Mouse (Mus musculus) midbrain, embryonic 15.5 days (tissue): ENCODE results near the gene Atp5b. TPM values are rescaled to one million over a fixed set of nuclear protein-coding genes. Genes with fewer than 3 reads are reported as not detected.

Source experiments
- ATAC-seq: fragments of 200-750 bp; cut with Nextera tagmentation; replicated peaks from 2 replicates; pipeline ENCODE4 v1.8.0; 2017; ENCODE audit warnings: moderate TSS enrichment
- H3K27ac ChIP-seq: fragments of 300-500 bp; sonication (generic); 2 replicates; pipeline ENCODE4 v1.5.1; 2015; ENCODE audit warnings: mild to moderate bottlenecking, inconsistent platforms
- H3K27me3 ChIP-seq: fragments of 300-500 bp; sonication (generic); replicated peaks from 2 replicates; pipeline ENCODE4 v1.6.1; 2015; ENCODE audit warnings: inconsistent platforms
- H3K36me3 ChIP-seq: fragments of 300-500 bp; sonication (generic); replicated peaks from 2 replicates; pipeline ENCODE4 v1.6.1; 2015; ENCODE audit warnings: inconsistent platforms
- H3K4me1 ChIP-seq: fragments of 300-500 bp; sonication (generic); 2 replicates; pipeline ENCODE4 v1.6.1; 2015; ENCODE audit warnings: inconsistent platforms
- H3K4me2 ChIP-seq: fragments of 300-500 bp; sonication (generic); 2 replicates; pipeline ENCODE4 v1.6.1; 2015; ENCODE audit warnings: inconsistent platforms, mild to moderate bottlenecking, moderate library complexity
- H3K4me3 ChIP-seq: fragments of 300-500 bp; sonication (generic); 2 replicates; pipeline ENCODE4 v1.5.1; 2015; ENCODE audit warnings: mild to moderate bottlenecking, inconsistent platforms
- H3K9ac ChIP-seq: fragments of 300-500 bp; sonication (generic); 2 replicates; pipeline ENCODE4 v1.6.1; 2015; ENCODE audit warnings: mild to moderate bottlenecking, inconsistent platforms
- H3K9me3 ChIP-seq: fragments of 300-500 bp; sonication (generic); 2 replicates; pipeline ENCODE4 v1.6.1; 2016; ENCODE audit warnings: inconsistent platforms
- WGBS: fragments of 180-500 bp; shearing (Covaris S2); methylation state at CpG from one replicate; pipeline ENCODE4 v1.1.7; 2015; ENCODE audit warnings: mixed read lengths; 5-methylcytosine and 5-hydroxymethylcytosine counted together
- microRNA counts: library from miRNA; unstranded; fragments of <30 nt; microRNA quantifications from one replicate; lab custom pipeline; 2016
- microRNA-seq: library from miRNA; unstranded; fragments of <30 nt; microRNA quantifications from one replicate; pipeline ENCODE4, GENCODE M21; 2016
- polyA plus RNA-seq: library from polyadenylated mRNA; unstranded; fragments of >200 nt; fragmentation: Nextera tagmentation; extraction: Ambion mirVana; gene quantifications from 2 replicates; pipeline ENCODE4 v1.2.1, GENCODE M21; 2015

Atp5b gene
- polyA plus RNA-seq, 1 experiment from 2014 or later, result 2,030 TPM

DNA sequence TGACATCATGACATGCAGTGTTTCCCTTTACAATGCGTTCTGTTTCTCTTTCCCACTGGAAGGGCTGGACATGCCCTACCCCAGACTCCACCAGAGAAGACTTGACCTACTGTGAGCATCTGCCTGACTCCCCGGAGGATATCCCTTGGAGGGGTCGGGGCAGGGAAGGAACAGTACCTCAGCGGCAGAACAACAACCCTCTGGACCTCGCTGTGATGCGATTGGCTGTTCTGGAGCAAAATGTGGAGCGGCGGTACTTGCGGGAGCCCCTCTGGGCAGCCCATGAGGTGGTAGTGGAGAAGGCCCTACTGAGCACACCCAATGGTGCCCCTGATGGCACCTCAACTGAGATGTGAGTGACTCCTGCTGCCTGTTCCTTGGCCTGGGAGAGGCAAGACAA is 41.8 kb downstream of the Atp5b start:
- Histone ChIP-seq H3K36me3 (peaks cover 86% of the 10 kb centered on the region), H3K27me3 (no peaks in the 10 kb centered on the region), H3K4me3 (no peak overlapping the region), H3K9ac (no peak overlapping the region), H3K4me1 (no peaks in the 10 kb centered on the region), H3K4me2 (no peak overlapping the region), H3K27ac (no peak overlapping the region), H3K9me3 (no peaks in the 10 kb centered on the region)
- no peak for ATAC-seq
- WGBS, result 96% methylated on average over 9 of the region's 9 CpGs

DNA sequence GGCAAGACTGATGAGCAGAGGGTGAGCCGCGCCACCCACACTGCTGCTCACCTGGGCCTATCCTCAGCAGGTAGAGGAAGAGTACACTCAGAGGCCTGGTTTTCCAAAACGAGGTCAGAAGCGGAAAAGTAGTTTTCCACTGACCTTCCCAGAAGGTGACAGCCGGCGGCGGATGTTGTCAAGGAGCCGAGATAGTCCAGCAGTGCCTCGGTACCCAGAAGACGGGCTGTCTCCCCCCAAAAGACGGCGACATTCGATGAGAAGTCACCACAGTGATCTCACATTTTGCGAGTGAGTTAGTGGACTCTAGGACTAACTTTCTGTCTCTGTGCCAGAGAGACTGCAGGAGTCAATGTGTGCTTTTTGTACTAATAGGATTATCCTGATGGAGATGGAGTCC is 42.9 kb downstream of the Atp5b start:
- Histone ChIP-seq H3K4me3 (no peak overlapping the region), H3K27ac (no peak overlapping the region), H3K27me3 (no peaks in the 10 kb centered on the region), H3K9ac (no peak overlapping the region), H3K4me1 (no peaks in the 10 kb centered on the region), H3K9me3 (no peaks in the 10 kb centered on the region), H3K36me3 (peaks cover 77% of the 10 kb centered on the region), H3K4me2 (no peak overlapping the region)
- ATAC-seq, result no peak
- 91% methylated on average over 14 of the region's 14 CpGs for WGBS

GRCm38 (mm10) chr10:128127497-128127896 is 44.4 kb downstream of the Atp5b start:
- H3K4me2 ChIP-seq, result no peak overlapping the region
- H3K27ac ChIP-seq, result no peak overlapping the region
- H3K36me3 ChIP-seq, result peaks cover 62% of the 10 kb centered on the region
- no peaks in the 10 kb centered on the region for H3K9me3 ChIP-seq
- 85% methylated on average over 5 of the region's 5 CpGs for WGBS
- no peaks in the 10 kb centered on the region for H3K4me1 ChIP-seq
- H3K27me3 ChIP-seq, result no peaks in the 10 kb centered on the region
- ATAC-seq, result no peak
- no peak overlapping the region for H3K4me3 ChIP-seq
- no peak overlapping the region for H3K9ac ChIP-seq

DNA sequence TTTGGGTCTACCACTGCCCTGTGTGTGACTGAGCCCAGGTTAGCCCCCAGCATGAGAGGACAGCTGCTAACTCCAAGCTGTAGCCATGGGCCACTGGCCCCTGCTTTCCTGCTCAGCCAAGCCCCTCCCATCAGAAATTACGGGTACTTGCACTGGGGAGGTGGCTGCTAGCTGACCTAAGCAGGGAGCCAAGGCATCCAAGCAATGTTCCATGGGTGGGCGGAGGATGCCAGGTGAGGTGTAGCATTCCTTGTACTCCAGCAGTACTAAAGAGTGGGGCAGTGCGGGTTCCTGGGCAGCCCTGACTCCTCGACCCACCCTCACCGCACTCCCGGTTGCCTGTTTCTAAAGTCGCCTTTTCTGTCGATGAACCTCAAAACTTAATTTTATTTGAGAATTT is 45.1 kb downstream of the Atp5b start:
- 91% methylated on average over 8 of the region's 8 CpGs for WGBS
- peaks cover 58% of the 10 kb centered on the region for H3K36me3 ChIP-seq
- no peak for ATAC-seq

GRCm38 (mm10) chr10:128131297-128131696 is 48.2 kb downstream of the Atp5b start:
- Histone ChIP-seq H3K9me3 (no peaks in the 10 kb centered on the region), H3K36me3 (peaks cover 26% of the 10 kb centered on the region), H3K4me1 (no peaks in the 10 kb centered on the region), H3K4me3 (no peak overlapping the region), H3K4me2 (no peak overlapping the region), H3K9ac (no peak overlapping the region), H3K27me3 (no peaks in the 10 kb centered on the region), H3K27ac (no peak overlapping the region)
- ATAC-seq, result no peak
- 78% methylated on average over 3 of the region's 3 CpGs for WGBS

More for the DNA sequence above, 45.1 kb downstream of the Atp5b start:
- Histone ChIP-seq H3K9me3 (no peaks in the 10 kb centered on the region), H3K9ac (no peak overlapping the region), H3K4me2 (no peak overlapping the region), H3K4me3 (no peak overlapping the region), H3K4me1 (no peaks in the 10 kb centered on the region), H3K27me3 (no peaks in the 10 kb centered on the region), H3K27ac (no peak overlapping the region)

DNA sequence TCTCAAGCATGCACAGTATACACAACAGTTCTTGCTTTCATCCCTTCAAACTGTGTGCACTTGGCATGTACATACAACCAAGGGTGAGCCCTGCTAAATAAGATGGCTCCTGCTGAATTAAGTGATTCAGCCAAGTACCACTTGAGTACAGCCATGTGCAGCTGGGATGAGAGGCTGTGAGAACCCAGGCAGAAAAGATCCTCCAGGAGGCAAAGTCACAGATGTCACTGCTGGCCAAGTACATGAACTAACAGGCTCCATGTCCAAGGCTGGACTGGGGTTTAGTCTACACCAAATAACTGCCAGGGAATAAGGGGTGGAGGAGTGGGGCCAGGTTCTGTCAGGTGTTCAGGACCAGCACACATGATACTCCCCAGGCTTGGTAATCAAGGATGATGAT is 48.7 kb downstream of the Atp5b start:
- H3K9ac ChIP-seq, result no peak overlapping the region
- no peaks in the 10 kb centered on the region for H3K4me1 ChIP-seq
- no peaks in the 10 kb centered on the region for H3K9me3 ChIP-seq
- ATAC-seq, result no peak
- peaks cover 21% of the 10 kb centered on the region for H3K36me3 ChIP-seq
- no peaks in the 10 kb centered on the region for H3K27me3 ChIP-seq
- no peak overlapping the region for H3K4me2 ChIP-seq
- no peak overlapping the region for H3K4me3 ChIP-seq
- H3K27ac ChIP-seq, result no peak overlapping the region

GRCm38 (mm10) chr10:128133650-128134332 is 50.7 kb downstream of the Atp5b start:
- Histone ChIP-seq H3K27ac (peak overlapping the region; percentile 17; the same call in 1 of the 2 replicates), H3K4me2 (no peak overlapping the region), H3K9me3 (no peaks in the 10 kb centered on the region), H3K4me3 (no peak overlapping the region), H3K4me1 (no peaks in the 10 kb centered on the region), H3K36me3 (peaks cover 7% of the 10 kb centered on the region; the same call in 1 of the 2 replicates), H3K9ac (no peak overlapping the region), H3K27me3 (no peaks in the 10 kb centered on the region)
- 35% methylated on average over 13 of the region's 13 CpGs for WGBS
- ATAC-seq, result no peak

DNA sequence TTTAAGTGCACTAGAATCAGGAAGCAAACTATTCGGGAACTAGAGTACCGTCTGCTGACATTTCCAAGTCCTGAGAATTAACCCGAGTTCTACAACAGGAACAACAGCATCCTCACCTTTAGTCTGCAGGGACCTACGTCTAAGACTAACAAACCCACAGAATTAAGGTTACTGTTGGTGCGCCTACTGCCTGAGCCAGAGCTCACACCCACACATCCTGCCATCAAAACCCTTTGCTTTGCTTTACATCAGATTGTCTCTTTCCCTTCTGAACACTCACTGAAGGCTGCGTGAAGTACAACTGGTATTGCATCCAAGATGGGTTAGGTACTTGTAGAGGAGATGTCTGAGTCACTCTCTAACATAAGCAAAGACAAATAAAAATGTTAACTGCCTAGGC is 52.3 kb downstream of the Atp5b start:
- Histone ChIP-seq H3K4me3 (no peak overlapping the region), H3K9me3 (no peaks in the 10 kb centered on the region), H3K9ac (no peak overlapping the region), H3K36me3 (no peaks in the 10 kb centered on the region; the same call in 1 of the 2 replicates), H3K27me3 (no peaks in the 10 kb centered on the region), H3K27ac (no peak overlapping the region), H3K4me2 (no peak overlapping the region), H3K4me1 (no peaks in the 10 kb centered on the region)
- 89% methylated on average over 6 of the region's 6 CpGs for WGBS
- ATAC-seq, result no peak

MicroRNAs encoded within 50 kb of the gene (microRNA counts, 519-probe panel; counts per million panel counts)
- not detected for microRNA mmu-miR-677 (lab: Ali Mortazavi, UCI)

Small RNA genes within 50 kb of the gene (microRNA-seq; reads per million reads assigned to microRNA genes)
- 15.8 reads per million, percentile 33 among the genes with 10 or more reads in this experiment for gene Mir677

Other genes with a start within 250 kb of the Atp5b start
- not detected in 2 replicates for gene Rdh19, start 233.3 kb upstream of the Atp5b start, polyA plus RNA-seq
- not detected in 2 replicates for gene Rdh16f2, start 216.8 kb upstream of the Atp5b start, polyA plus RNA-seq
- gene Rdh7, start 194.5 kb upstream of the Atp5b start, polyA plus RNA-seq, result not detected in 2 replicates
- gene Sdr9c7, start 184.8 kb upstream of the Atp5b start, polyA plus RNA-seq, result not detected in 2 replicates
- gene Hsd17b6, start 75.7 kb upstream of the Atp5b start, polyA plus RNA-seq, result not detected in 2 replicates
- 37.2 and 41.8 TPM in 2 replicates for gene Prim1, start 68.1 kb upstream of the Atp5b start, polyA plus RNA-seq
- gene Naca, start 47.7 kb upstream of the Atp5b start, polyA plus RNA-seq, result 473 and 476 TPM in 2 replicates
- gene Ptges3, start 24.3 kb upstream of the Atp5b start, polyA plus RNA-seq, result 351 and 372 TPM in 2 replicates
- 9.2 and 10.9 TPM in 2 replicates for gene Baz2a, start 8.3 kb downstream of the Atp5b start, polyA plus RNA-seq
- 8.9 and 9.2 TPM in 2 replicates for gene Rbms2, start 97.0 kb downstream of the Atp5b start, polyA plus RNA-seq
- 1.2 and 1.7 TPM in 2 replicates for gene Gls2, start 111.2 kb downstream of the Atp5b start, polyA plus RNA-seq
- 20.2 and 21.4 TPM in 2 replicates for gene Spryd4, start 128.5 kb downstream of the Atp5b start, polyA plus RNA-seq
- 0.09 TPM in 1 of 2 replicates, not detected in the other for gene Mip, start 142.6 kb downstream of the Atp5b start, polyA plus RNA-seq
- gene Timeless, start 148.8 kb downstream of the Atp5b start, polyA plus RNA-seq, result 17.8 and 20.5 TPM in 2 replicates
- not detected in 2 replicates for gene Apon, start 170.8 kb downstream of the Atp5b start, polyA plus RNA-seq
- gene Apof, start 185.4 kb downstream of the Atp5b start, polyA plus RNA-seq, result 0.18 TPM in 1 of 2 replicates, not detected in the other
- 21.4 and 23.5 TPM in 2 replicates for gene Stat2, start 187.3 kb downstream of the Atp5b start, polyA plus RNA-seq
- not detected in 2 replicates for gene Il23a, start 215.5 kb downstream of the Atp5b start, polyA plus RNA-seq
- 21.9 and 24.0 TPM in 2 replicates for gene Pan2, start 220.1 kb downstream of the Atp5b start, polyA plus RNA-seq
- 194 and 204 TPM in 2 replicates for gene Cnpy2, start 239.2 kb downstream of the Atp5b start, polyA plus RNA-seq